Mouse (Mus musculus) CD8-positive naive resting alpha-beta T cell, adult 57 days (primary cell): ENCODE measurements around the gene Rer1. TPM values are rescaled to one million over a fixed set of nuclear protein-coding genes. Genes with fewer than 3 reads are reported as not detected.

Experiments used
- total RNA-seq: library from RNA; stranded (reverse); gene quantifications from one replicate; pipeline ENCODE4 v1.2.4, GENCODE M21; 2023

The Rer1 gene
- 60.6 TPM for total RNA-seq

GRCm38 (mm10) chr4:155086108-155087024 is at the start of gene Rer1, which contains the start of gene Morn1:
Gene Rer1, minus strand, starts transcription at chr4:155086382.
Gene Morn1, plus strand, starts transcription at chr4:155086577.

GRCm38 (mm10) chr4:155066834-155067522 is 19.2 kb downstream of the Rer1 start, which contains the start of gene Pex10:
Gene Pex10, plus strand, starts transcription at chr4:155067016.

GRCm38 (mm10) chr4:155056724-155057123 is 29.5 kb downstream of the Rer1 start, which contains the start of gene Plch2:
Gene Plch2, minus strand, starts transcription at chr4:155056784.

Other genes starting within 250 kb of the Rer1 start
- not detected for gene Ttc34, start 248.9 kb downstream of the Rer1 start, total RNA-seq
- not detected for gene Mmel1, start 216.8 kb downstream of the Rer1 start, total RNA-seq
- gene Fam213b, start 187.2 kb downstream of the Rer1 start, total RNA-seq: 1.4 TPM
- 133 TPM for gene Tnfrsf14, start 157.8 kb downstream of the Rer1 start, total RNA-seq
- gene Hes5, start 125.5 kb downstream of the Rer1 start, total RNA-seq: 1.5 TPM
- gene Pank4, start 122.3 kb downstream of the Rer1 start, total RNA-seq: 105 TPM
- 0.18 TPM for gene Plch2, start 29.6 kb downstream of the Rer1 start, total RNA-seq
- gene Pex10, start 19.4 kb downstream of the Rer1 start, total RNA-seq: 10.2 TPM
- gene Morn1, start 195 bp upstream of the Rer1 start, total RNA-seq: 3.8 TPM
- 109 TPM for gene Ski, start 136.2 kb upstream of the Rer1 start, total RNA-seq
- gene Faap20, start 163.4 kb upstream of the Rer1 start, total RNA-seq: 43.8 TPM